Comparison of ENCODE assay signal across 12 mouse cellular contexts in the genomic region with DNA sequence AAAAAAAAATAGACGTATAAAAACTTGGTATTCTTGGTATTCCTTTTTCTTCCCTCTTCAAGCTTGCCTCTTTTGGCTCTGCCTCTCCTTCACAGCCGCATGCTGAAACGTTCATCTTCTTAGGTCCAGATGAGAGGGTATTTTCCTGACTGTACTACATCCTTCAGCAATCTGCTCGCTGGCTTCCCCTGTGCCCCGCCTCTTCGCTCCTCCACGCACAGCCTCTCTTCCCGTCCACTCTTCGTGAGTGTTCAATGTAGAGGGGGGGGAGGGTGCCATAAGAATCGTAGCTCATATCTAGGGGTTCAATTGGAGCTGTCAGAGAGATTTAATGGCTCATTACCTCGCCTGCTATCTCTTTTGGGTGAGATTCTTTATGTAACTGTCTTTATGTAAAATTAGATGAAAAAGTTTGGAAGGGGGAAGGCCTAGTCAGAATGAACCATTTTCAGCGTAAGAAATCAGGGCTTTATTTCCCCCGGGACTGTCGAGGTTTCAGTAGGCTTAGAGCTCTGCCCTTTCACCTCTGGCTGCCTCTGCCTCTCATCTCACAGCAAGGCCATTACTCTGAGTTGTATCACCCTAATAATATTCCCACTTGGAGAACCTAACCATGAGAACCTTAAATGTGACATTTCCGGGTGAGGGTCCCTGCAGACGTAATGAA.
DNase-seq lines count a peak whose midpoint lies in the region; ATAC-seq and TF ChIP-seq lines count a peak whose summit lies in the region.
"Had no signal": no experiment of that assay in that cellular context is flagged by ENCODE, and none has a peak within 500 bp of the region (broad histone marks: within the 10 kb centered on the region; RNA-seq: fewer than 3 reads in every experiment).

No protein-coding gene starts in this region.

- H3K4me2 ChIP-seq in forebrain, embryonic 14.5 days (ENCODE audit: low read length): no peak overlapping the region
- H3K4me2 ChIP-seq in lung, postnatal 0 days (replicated peaks; ENCODE audit: low read depth, low read length): no peak overlapping the region
- H3K4me2 ChIP-seq in limb, embryonic 14.5 days (replicated peaks; ENCODE audit: low read depth, low read length, severe bottlenecking): peak overlapping the region; percentile 24; the same call in 1 of the 2 replicates
- no peak overlapping the region for H3K4me2 ChIP-seq in stomach, embryonic 15.5 days

- TF ChIP-seq POLR2A in limb, embryonic 14.5 days (IDR thresholded peaks at IDR 0.05; ENCODE audit: borderline replicate concordance, extremely low read depth, insufficient read depth, insufficient read length): no peak

- no peak overlapping the region for H3K9ac ChIP-seq in forebrain, embryonic 14.5 days (ENCODE audit: low read length)
- H3K9ac ChIP-seq in lung, postnatal 0 days (replicated peaks; ENCODE audit: low read depth): no peak overlapping the region
- no peak overlapping the region for H3K9ac ChIP-seq in limb, embryonic 14.5 days (ENCODE audit: low read depth, low read length, severe bottlenecking)
- H3K9ac ChIP-seq in stomach, embryonic 15.5 days: no peak overlapping the region

- H3K4me3 ChIP-seq in forebrain, embryonic 10.5 days: no peak overlapping the region
- no peak overlapping the region for H3K4me3 ChIP-seq in forebrain, embryonic 14.5 days (ENCODE audit: low read depth, low read length)
- H3K4me3 ChIP-seq in lung, postnatal 0 days (ENCODE audit: low read depth, low read length): no peak overlapping the region
- H3K4me3 ChIP-seq in limb, embryonic 14.5 days (replicated peaks; ENCODE audit: low read length): no peak overlapping the region
- no peak overlapping the region for H3K4me3 ChIP-seq in stomach, embryonic 15.5 days (replicated peaks)
- H3K4me3 ChIP-seq: heart, adult 2 months had no signal

- no peak for ATAC-seq in forebrain, embryonic 14.5 days
- ATAC-seq in lung, postnatal 0 days: peak; percentile 19; the same call in 1 of the 2 replicates
- peak; percentile 51; the same call in 1 of the 2 replicates for ATAC-seq in limb, embryonic 14.5 days (ENCODE audit: low FRiP score, low read depth)
- ATAC-seq in stomach, embryonic 15.5 days (ENCODE audit: insufficient read depth, low FRiP score, low read depth): no peak
- ATAC-seq: activated CD4-positive, CD25-positive, alpha-beta regulatory T cell, adult 4 months had no signal

- H3K27me3 ChIP-seq in forebrain, embryonic 10.5 days (ENCODE audit: poor library complexity, severe bottlenecking): no peaks in the 10 kb centered on the region
- H3K27me3 ChIP-seq in forebrain, embryonic 14.5 days (replicated peaks; ENCODE audit: control insufficient read depth, insufficient read depth, low read length): no peaks in the 10 kb centered on the region
- H3K27me3 ChIP-seq in lung, postnatal 0 days (replicated peaks; ENCODE audit: insufficient read depth, low read length): no peaks in the 10 kb centered on the region
- H3K27me3 ChIP-seq in limb, embryonic 14.5 days (ENCODE audit: control insufficient read depth, insufficient read depth, low read length): no peaks in the 10 kb centered on the region
- H3K27me3 ChIP-seq in stomach, embryonic 15.5 days (replicated peaks): no peaks in the 10 kb centered on the region

- 45% methylated on average over 16 of the region's 16 CpGs for WGBS in forebrain, embryonic 10.5 days
- WGBS in forebrain, embryonic 14.5 days: 44% methylated on average over 16 of the region's 16 CpGs
- WGBS in lung, postnatal 0 days: 31% methylated on average over 16 of the region's 16 CpGs
- 29% methylated on average over 16 of the region's 16 CpGs for WGBS in limb, embryonic 14.5 days
- 39% methylated on average over 16 of the region's 16 CpGs for WGBS in stomach, embryonic 15.5 days

- H3K36me3 ChIP-seq in forebrain, embryonic 10.5 days (replicated peaks): no peaks in the 10 kb centered on the region
- no peaks in the 10 kb centered on the region for H3K36me3 ChIP-seq in forebrain, embryonic 14.5 days (ENCODE audit: control insufficient read depth, insufficient read depth, low read length)
- H3K36me3 ChIP-seq in lung, postnatal 0 days (ENCODE audit: insufficient read depth, low read length): no peaks in the 10 kb centered on the region
- H3K36me3 ChIP-seq in limb, embryonic 14.5 days (ENCODE audit: control insufficient read depth, insufficient read depth, low read length): no peaks in the 10 kb centered on the region
- H3K36me3 ChIP-seq in stomach, embryonic 15.5 days: no peaks in the 10 kb centered on the region

- H3K27ac ChIP-seq in forebrain, embryonic 10.5 days: 0 out of 2 replicates have a peak overlapping the region, but pooled peaks have one; percentile 2
- no peak overlapping the region for H3K27ac ChIP-seq in forebrain, embryonic 14.5 days (ENCODE audit: low read depth, low read length)
- no peak overlapping the region for H3K27ac ChIP-seq in lung, postnatal 0 days (ENCODE audit: low read length)
- H3K27ac ChIP-seq in limb, embryonic 14.5 days (replicated peaks; ENCODE audit: low read depth, low read length): peak overlapping the region; percentile 59; the same call in 1 of the 2 replicates
- peak overlapping the region; percentile 22 for H3K27ac ChIP-seq in stomach, embryonic 15.5 days
- H3K27ac ChIP-seq: heart, adult 2 months had no signal

- no peak for TF ChIP-seq EP300 in lung, postnatal 0 days (IDR thresholded peaks at IDR 0.05)

- no peaks in the 10 kb centered on the region for H3K9me3 ChIP-seq in forebrain, embryonic 10.5 days
- no peaks in the 10 kb centered on the region for H3K9me3 ChIP-seq in forebrain, embryonic 14.5 days (replicated peaks; ENCODE audit: control insufficient read depth, low read length)
- no peaks in the 10 kb centered on the region for H3K9me3 ChIP-seq in lung, postnatal 0 days (ENCODE audit: low read length)
- no peaks in the 10 kb centered on the region for H3K9me3 ChIP-seq in limb, embryonic 14.5 days (ENCODE audit: control insufficient read depth, low read length)
- no peaks in the 10 kb centered on the region for H3K9me3 ChIP-seq in stomach, embryonic 15.5 days

- H3K4me1 ChIP-seq in forebrain, embryonic 10.5 days: peaks cover 40% of the 10 kb centered on the region
- H3K4me1 ChIP-seq in forebrain, embryonic 14.5 days (ENCODE audit: control insufficient read depth, insufficient read depth, low read length): peaks cover 11% of the 10 kb centered on the region
- no peaks in the 10 kb centered on the region; the same call in 1 of the 2 replicates for H3K4me1 ChIP-seq in lung, postnatal 0 days (ENCODE audit: insufficient read depth, low read depth, low read length)
- peaks cover 17% of the 10 kb centered on the region for H3K4me1 ChIP-seq in limb, embryonic 14.5 days (ENCODE audit: control insufficient read depth, insufficient read depth, low read length)
- H3K4me1 ChIP-seq in stomach, embryonic 15.5 days: no peaks in the 10 kb centered on the region

- no peak for TF ChIP-seq CTCF in lung, postnatal 0 days (IDR thresholded peaks at IDR 0.05)

- DNase-seq in forebrain, embryonic 10.5 days (ENCODE audit: extremely low spot score, low spot score): no peak
- DNase-seq in forebrain, embryonic 14.5 days (ENCODE audit: low spot score): no peak
- no peak for DNase-seq in lung, postnatal 0 days (ENCODE audit: low spot score)
- DNase-seq in lung, adult 18-20 months: no peak
- peak; percentile 44 for DNase-seq in limb, embryonic 14.5 days (ENCODE audit: low spot score)
- DNase-seq in layer of hippocampus, postnatal 25 days (ENCODE audit: extremely low spot score in 1 of 2, low spot score in 1 of 2): no peak
- DNase-seq in heart, adult 11 months: no peak
- DNase-seq: heart, adult 2 months; heart, postnatal 4 days; lung, postnatal 10 days had no signal

Comparison
In these comparisons a context has a peak if more than half of its experiments do, and no peak if none do; other contexts are left out.
1. H3K27ac ChIP-seq: peak in forebrain, embryonic 10.5 days (single experiment), limb, embryonic 14.5 days (single experiment) and stomach, embryonic 15.5 days (single experiment); none in forebrain, embryonic 14.5 days (single experiment) and lung, postnatal 0 days (single experiment).
2. ATAC-seq: peak in lung, postnatal 0 days (single experiment) and limb, embryonic 14.5 days (single experiment); none in forebrain, embryonic 14.5 days (single experiment) and stomach, embryonic 15.5 days (single experiment).